Mouse (Mus musculus) liver, embryonic 15.5 days (tissue): ENCODE results near the gene Snrpg. TPM values are rescaled to one million over a fixed set of nuclear protein-coding genes. Genes with fewer than 3 reads are reported as not detected.
"Not testable (repeated sequence)": the region's sequence is repeated elsewhere in the genome, so short reads cannot be mapped to it uniquely, and the experiment has no call there.

Experiments
- ATAC-seq: fragments of 200-750 bp; cut with Nextera tagmentation; 2 replicates; pipeline ENCODE4 v1.8.0; 2017; ENCODE audit warnings: moderate number of reproducible peaks, mild to moderate bottlenecking, moderate library complexity; ENCODE audit not compliant: insufficient read depth
- H3K27ac ChIP-seq: fragments of 300-500 bp; sonication (generic); replicated peaks from 2 replicates; pipeline ENCODE4 v1.5.1; 2015; ENCODE audit warnings: mild to moderate bottlenecking, inconsistent platforms
- H3K27me3 ChIP-seq: fragments of 300-500 bp; sonication (generic); 2 replicates; pipeline ENCODE4 v1.6.1; 2015; ENCODE audit warnings: mild to moderate bottlenecking, inconsistent platforms
- H3K36me3 ChIP-seq: fragments of 300-500 bp; sonication (generic); replicated peaks from 2 replicates; pipeline ENCODE4 v1.6.1; 2015; ENCODE audit warnings: moderate library complexity, mild to moderate bottlenecking, inconsistent platforms
- H3K4me1 ChIP-seq: fragments of 300-500 bp; sonication (generic); replicated peaks from 2 replicates; pipeline ENCODE4 v1.6.1; 2015; ENCODE audit warnings: inconsistent platforms
- H3K4me2 ChIP-seq: fragments of 300-500 bp; sonication (generic); 2 replicates; pipeline ENCODE4 v1.6.1; 2015; ENCODE audit warnings: moderate library complexity, mild to moderate bottlenecking, inconsistent platforms
- H3K4me3 ChIP-seq: fragments of 300-500 bp; sonication (generic); replicated peaks from 2 replicates; pipeline ENCODE4 v1.5.1; 2015; ENCODE audit warnings: mild to moderate bottlenecking, inconsistent platforms
- H3K9ac ChIP-seq: fragments of 300-500 bp; sonication (generic); 2 replicates; pipeline ENCODE4 v1.6.1; 2015; ENCODE audit warnings: moderate library complexity, mild to moderate bottlenecking, inconsistent platforms
- H3K9me3 ChIP-seq: fragments of 300-500 bp; sonication (generic); replicated peaks from 2 replicates; pipeline ENCODE4 v1.6.1; 2016; ENCODE audit warnings: inconsistent platforms
- WGBS: fragments of 180-500 bp; shearing (Covaris S2); methylation state at CpG from one replicate; pipeline ENCODE4 v1.1.7; 2015; ENCODE audit warnings: mixed read lengths; ENCODE audit not compliant: insufficient replicate concordance; 5-methylcytosine and 5-hydroxymethylcytosine counted together
- polyA plus RNA-seq: library from polyadenylated mRNA; unstranded; fragments of >200 nt; fragmentation: Nextera tagmentation; extraction: Ambion mirVana; gene quantifications from 2 replicates; pipeline ENCODE4 v1.2.1, GENCODE M21; 2015

The Snrpg gene
- polyA plus RNA-seq, 1 experiment from 2014 or later: 306 TPM

GRCm38 (mm10) chr6:86368479-86368878 is 2.6 kb upstream of the Snrpg start:
- no peak for ATAC-seq
- Histone ChIP-seq H3K9me3 (no peaks in the 10 kb centered on the region), H3K4me3 (no peak overlapping the region), H3K27me3 (no peaks in the 10 kb centered on the region), H3K36me3 (peaks cover 18% of the 10 kb centered on the region; the same call in 1 of the 2 replicates), H3K9ac (no peak overlapping the region), H3K4me1 (peaks cover 51% of the 10 kb centered on the region), H3K4me2 (no peak overlapping the region), H3K27ac (no peak overlapping the region)
- WGBS: 76% methylated on average over 5 of the region's 5 CpGs

DNA sequence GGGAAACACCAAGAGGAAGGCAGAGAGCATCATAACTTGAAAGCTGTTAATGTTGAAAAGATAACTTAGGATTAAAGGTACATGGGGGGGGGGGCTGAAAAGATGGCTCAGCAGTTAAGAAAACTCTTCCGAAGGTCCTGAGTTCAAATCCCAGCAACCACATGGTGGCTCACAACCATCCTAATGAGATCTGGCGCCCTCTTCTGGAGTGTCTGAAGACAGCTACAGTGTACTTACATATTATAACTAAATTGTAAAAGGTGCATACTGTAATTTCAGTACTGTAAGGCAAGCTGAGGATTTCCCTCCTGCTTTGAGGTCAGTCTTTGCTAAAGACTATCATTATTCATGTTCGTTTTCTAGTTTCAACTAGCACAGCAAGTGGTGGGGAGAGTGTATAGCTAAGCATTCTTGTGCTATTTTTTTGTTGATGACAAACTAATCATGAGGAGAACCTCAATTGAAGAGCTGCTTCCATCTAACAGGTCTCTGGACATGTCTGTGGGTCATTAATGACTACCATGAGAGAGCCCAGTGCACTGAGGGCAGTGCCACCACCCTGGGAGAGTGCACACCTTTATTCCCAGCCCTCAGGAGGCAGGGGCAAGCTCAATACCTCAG is 901 bp upstream of the Snrpg start:
- H3K27ac ChIP-seq: peak overlapping the region; percentile 83
- H3K4me2 ChIP-seq: peak overlapping the region; percentile 74
- peak overlapping the region; percentile 81 for H3K4me3 ChIP-seq
- H3K36me3 ChIP-seq: peaks cover 27% of the 10 kb centered on the region
- H3K4me1 ChIP-seq: peaks cover 50% of the 10 kb centered on the region
- no peak for ATAC-seq
- 0 out of 2 replicates have a peak overlapping the region, but pooled peaks have one; percentile 76 for H3K9ac ChIP-seq
- WGBS: 47% methylated on average over 3 of the region's 3 CpGs
- no peaks in the 10 kb centered on the region for H3K9me3 ChIP-seq
- no peaks in the 10 kb centered on the region for H3K27me3 ChIP-seq

DNA sequence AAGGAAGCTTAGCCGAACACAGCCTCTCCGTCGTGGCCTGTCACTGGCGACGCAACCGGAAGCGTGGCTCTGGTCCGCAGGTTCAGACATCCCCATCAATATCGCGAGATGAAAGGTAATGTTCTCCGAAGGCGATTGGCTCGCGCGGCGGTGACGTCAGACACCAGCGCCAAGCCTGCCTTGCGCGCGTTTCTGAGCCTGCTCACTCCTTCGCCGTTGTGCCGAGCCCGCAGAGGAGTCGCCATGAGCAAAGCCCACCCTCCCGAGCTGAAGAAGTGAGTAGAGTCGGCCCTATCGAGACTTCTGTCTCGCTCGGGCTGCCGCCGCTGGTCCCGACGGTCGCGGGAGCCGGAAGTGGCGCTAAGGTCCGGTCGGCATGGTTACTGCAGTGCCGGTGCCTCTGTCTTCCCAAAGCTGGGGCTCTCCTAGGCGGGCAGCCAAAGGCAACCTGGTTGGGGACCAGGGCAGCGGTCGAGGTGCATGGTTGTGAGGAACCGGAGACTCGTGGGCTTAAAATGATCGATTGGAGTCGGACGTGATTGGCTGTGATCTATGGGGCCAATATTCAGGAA is 322 bp downstream of the Snrpg start:
- H3K4me2 ChIP-seq: peak overlapping the region; percentile 74
- WGBS: under 1% methylated on average over 50 of the region's 50 CpGs
- H3K4me1 ChIP-seq: peaks cover 42% of the 10 kb centered on the region
- H3K36me3 ChIP-seq: peaks cover 37% of the 10 kb centered on the region
- no peaks in the 10 kb centered on the region for H3K9me3 ChIP-seq
- peak overlapping the region; percentile 81 for H3K4me3 ChIP-seq
- H3K27me3 ChIP-seq: no peaks in the 10 kb centered on the region
- peak overlapping the region; percentile 83 for H3K27ac ChIP-seq
- ATAC-seq: peak; percentile 93
- H3K9ac ChIP-seq: peak overlapping the region; percentile 76

DNA sequence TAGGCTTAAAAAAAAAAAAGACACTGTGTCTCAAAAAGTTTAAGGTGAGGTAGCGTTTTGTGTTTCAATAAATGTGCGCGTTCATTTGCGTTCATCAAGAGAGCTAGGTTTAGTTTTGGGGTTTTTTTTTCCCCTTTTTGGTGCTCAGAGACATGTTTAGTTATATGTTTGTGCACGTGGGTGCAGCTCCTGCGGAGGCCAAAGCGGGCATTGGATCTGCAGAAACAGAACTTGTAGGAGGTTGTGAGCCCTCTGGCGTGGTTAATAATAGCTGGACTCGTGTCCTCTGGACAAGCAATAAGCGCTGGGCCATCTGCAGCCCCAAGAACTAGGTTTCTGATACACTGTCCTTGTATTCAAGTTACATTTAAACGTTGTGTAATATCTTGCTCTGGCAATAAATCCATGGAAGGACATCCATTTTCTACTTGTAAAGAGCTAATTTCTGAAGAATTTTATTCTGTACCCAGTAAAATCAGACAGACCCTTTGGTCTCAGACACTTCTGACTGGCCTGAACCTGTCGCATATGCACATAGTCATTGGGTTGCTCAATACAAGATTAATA is 929 bp downstream of the Snrpg start:
- H3K27ac ChIP-seq: peak overlapping the region; percentile 83; the same call in 1 of the 2 replicates
- H3K4me3 ChIP-seq: peak overlapping the region; percentile 81
- no peaks in the 10 kb centered on the region for H3K9me3 ChIP-seq
- WGBS: 2% methylated on average over 12 of the region's 12 CpGs
- peak overlapping the region; percentile 74 for H3K4me2 ChIP-seq
- peaks cover 43% of the 10 kb centered on the region for H3K36me3 ChIP-seq
- peak overlapping the region; percentile 76 for H3K9ac ChIP-seq
- H3K27me3 ChIP-seq: no peaks in the 10 kb centered on the region
- ATAC-seq: no peak
- H3K4me1 ChIP-seq: peaks cover 36% of the 10 kb centered on the region

DNA sequence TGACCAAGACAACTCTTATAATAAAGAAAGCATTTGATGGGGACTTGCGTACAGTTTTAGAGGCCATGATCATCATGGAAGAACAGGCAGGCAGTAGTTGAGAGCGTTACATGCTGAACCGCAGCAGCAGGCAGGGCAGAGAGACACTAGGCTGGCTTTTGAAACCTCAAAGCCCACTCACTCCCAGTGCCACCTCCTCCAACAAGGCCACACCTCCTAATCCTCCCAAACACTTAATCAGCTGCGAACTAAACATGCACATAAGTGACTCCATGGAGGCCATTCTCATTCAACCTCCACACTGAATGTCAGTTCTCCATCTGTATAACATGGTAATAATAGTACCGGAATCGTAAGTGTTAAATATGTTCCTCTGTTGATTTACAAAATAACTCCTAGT is 2.5 kb downstream of the Snrpg start:
- Histone ChIP-seq H3K36me3 (peaks cover 52% of the 10 kb centered on the region), H3K4me3 (no peak overlapping the region)
- 86% methylated on average over 6 of the region's 6 CpGs for WGBS

GRCm38 (mm10) chr6:86378341-86378740 is 7.2 kb downstream of the Snrpg start:
- Histone ChIP-seq H3K4me1 (peaks cover 3% of the 10 kb centered on the region), H3K36me3 (peaks cover 57% of the 10 kb centered on the region), H3K4me3 (no peak overlapping the region), H3K9me3 (no peaks in the 10 kb centered on the region), H3K4me2 (no peak overlapping the region), H3K9ac (no peak overlapping the region), H3K27me3 (no peaks in the 10 kb centered on the region), H3K27ac (no peak overlapping the region)
- ATAC-seq: no peak
- WGBS: 71% methylated on average over 3 of the region's 3 CpGs

More for the DNA sequence above, 2.5 kb downstream of the Snrpg start:
- no peak for ATAC-seq
- H3K4me1 ChIP-seq: peaks cover 28% of the 10 kb centered on the region
- H3K27me3 ChIP-seq: no peaks in the 10 kb centered on the region
- H3K9me3 ChIP-seq: no peaks in the 10 kb centered on the region
- H3K4me2 ChIP-seq: no peak overlapping the region
- H3K27ac ChIP-seq: no peak overlapping the region
- no peak overlapping the region for H3K9ac ChIP-seq

DNA sequence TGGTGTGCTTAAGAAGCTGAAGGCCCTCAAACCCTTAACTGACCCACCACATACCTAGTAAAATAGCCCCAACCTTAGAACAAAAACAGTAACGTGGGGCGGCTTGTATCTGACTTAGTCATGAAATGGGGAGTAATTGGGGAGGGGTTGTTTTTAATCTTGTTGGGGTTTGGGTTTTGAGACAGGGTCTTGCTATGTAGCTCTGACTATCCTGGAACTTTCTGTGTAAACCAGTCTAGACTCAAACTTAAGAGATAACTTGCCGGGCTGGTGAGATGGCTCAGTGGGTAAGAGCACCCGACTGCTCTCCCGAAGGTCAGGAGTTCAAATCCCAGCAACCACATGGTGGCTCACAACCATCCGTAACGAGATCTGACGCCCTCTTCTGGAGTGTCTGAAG is 9.0 kb downstream of the Snrpg start:
- peaks cover 15% of the 10 kb centered on the region for H3K4me1 ChIP-seq
- ATAC-seq, H3K9me3 ChIP-seq, H3K4me3 ChIP-seq, H3K27me3 ChIP-seq, H3K9ac ChIP-seq, H3K27ac ChIP-seq, H3K4me2 ChIP-seq: not testable (repeated sequence)
- WGBS: 56% methylated on average over 8 of the region's 8 CpGs
- peaks cover 47% of the 10 kb centered on the region for H3K36me3 ChIP-seq

GRCm38 (mm10) chr6:86382551-86382950 is 11.4 kb downstream of the Snrpg start:
- Histone ChIP-seq H3K4me1 (peaks cover 15% of the 10 kb centered on the region), H3K36me3 (peaks cover 32% of the 10 kb centered on the region), H3K9ac (no peak overlapping the region), H3K4me3 (no peak overlapping the region), H3K9me3 (no peaks in the 10 kb centered on the region), H3K27ac (no peak overlapping the region), H3K27me3 (no peaks in the 10 kb centered on the region), H3K4me2 (no peak overlapping the region)
- no peak for ATAC-seq

GRCm38 (mm10) chr6:86383370-86383769 is 12.3 kb downstream of the Snrpg start:
- H3K36me3 ChIP-seq: peaks cover 32% of the 10 kb centered on the region
- WGBS: 45% methylated on average over 16 of the region's 16 CpGs
- no peaks in the 10 kb centered on the region for H3K9me3 ChIP-seq
- no peak overlapping the region for H3K27ac ChIP-seq
- no peak overlapping the region for H3K9ac ChIP-seq
- ATAC-seq: no peak
- H3K4me3 ChIP-seq: no peak overlapping the region
- H3K27me3 ChIP-seq: no peaks in the 10 kb centered on the region
- H3K4me1 ChIP-seq: peaks cover 15% of the 10 kb centered on the region
- no peak overlapping the region for H3K4me2 ChIP-seq

DNA sequence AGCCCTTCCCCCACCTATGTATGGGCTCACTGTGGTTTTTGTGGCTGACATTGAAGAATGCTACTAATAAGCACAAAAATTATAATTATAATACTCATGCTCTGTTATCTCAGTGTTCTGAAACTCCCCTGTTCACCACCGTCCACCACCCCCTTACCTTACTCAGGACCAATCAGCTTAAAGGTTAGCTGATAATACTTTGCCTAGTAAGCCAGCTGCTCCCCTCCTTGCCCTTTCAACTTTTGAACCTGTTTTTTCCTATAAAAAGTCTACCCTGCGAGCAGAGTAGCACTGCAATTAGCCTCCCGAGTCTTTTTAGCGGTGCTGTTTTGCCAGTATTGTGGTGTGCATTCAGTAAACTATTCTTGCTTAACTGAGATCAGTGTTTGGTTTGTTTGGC is 13.6 kb downstream of the Snrpg start:
- 0 out of 2 replicates have a peak overlapping the region, but pooled peaks have one; percentile 16 for H3K27ac ChIP-seq
- ATAC-seq: no peak
- no peaks in the 10 kb centered on the region for H3K9me3 ChIP-seq
- peaks cover 15% of the 10 kb centered on the region for H3K4me1 ChIP-seq
- no peak overlapping the region for H3K9ac ChIP-seq
- H3K4me2 ChIP-seq: peak overlapping the region; percentile 18; the same call in 1 of the 2 replicates
- H3K27me3 ChIP-seq: no peaks in the 10 kb centered on the region
- 37% methylated on average over 4 of the region's 4 CpGs for WGBS
- H3K4me3 ChIP-seq: no peak overlapping the region
- peaks cover 32% of the 10 kb centered on the region for H3K36me3 ChIP-seq

- Histone ChIP-seq H3K4me2 (peak overlapping the region; percentile 18; the same call in 1 of the 2 replicates), H3K27me3 (no peaks in the 10 kb centered on the region), H3K4me1 (peaks cover 15% of the 10 kb centered on the region), H3K9ac (no peak overlapping the region), H3K27ac (peak overlapping the region; percentile 39; the same call in 1 of the 2 replicates), H3K36me3 (peaks cover 36% of the 10 kb centered on the region), H3K9me3 (no peaks in the 10 kb centered on the region), H3K4me3 (no peak overlapping the region)
- WGBS: 59% methylated on average over 5 of the region's 5 CpGs
- peak; percentile 56 for ATAC-seq
These were observed 14.4 kb downstream of the Snrpg start for GRCm38 (mm10) chr6:86385362-86386104.
